Mouse (Mus musculus) hindbrain, embryonic 12.5 days (tissue): ENCODE data around the gene Hba-a2. TPM values are rescaled to one million over a fixed set of nuclear protein-coding genes. Genes with fewer than 3 reads are reported as not detected.
"Not testable (repeated sequence)": the region's sequence is repeated elsewhere in the genome, so short reads cannot be mapped to it uniquely, and the experiment has no call there.

Experiments
- ATAC-seq: fragments of 200-750 bp; cut with Nextera tagmentation; 2 replicates; pipeline ENCODE4 v1.8.0; 2017; ENCODE audit warnings: moderate TSS enrichment; ENCODE audit not compliant: low FRiP score
- H3K27ac ChIP-seq: fragments of 300-500 bp; sonication (generic); 2 replicates; pipeline ENCODE4 v1.5.1; 2016; ENCODE audit warnings: mild to moderate bottlenecking
- H3K27me3 ChIP-seq: fragments of 300-500 bp; sonication (generic); 2 replicates; pipeline ENCODE4 v1.6.1; 2016; ENCODE audit warnings: mild to moderate bottlenecking
- H3K36me3 ChIP-seq: fragments of 300-500 bp; sonication (generic); 2 replicates; pipeline ENCODE4 v1.6.1; 2016; ENCODE audit warnings: mild to moderate bottlenecking
- H3K4me1 ChIP-seq: fragments of 300-500 bp; sonication (generic); 2 replicates; pipeline ENCODE4 v1.6.1; 2016
- H3K4me2 ChIP-seq: fragments of 300-500 bp; sonication (generic); replicated peaks from 2 replicates; pipeline ENCODE4 v1.6.1; 2016; ENCODE audit warnings: mild to moderate bottlenecking
- H3K4me3 ChIP-seq: fragments of 300-500 bp; sonication (generic); 2 replicates; pipeline ENCODE4 v1.5.1; 2016; ENCODE audit warnings: mild to moderate bottlenecking
- H3K9ac ChIP-seq: fragments of 300-500 bp; sonication (generic); 2 replicates; pipeline ENCODE4 v1.6.1; 2016; ENCODE audit warnings: mild to moderate bottlenecking, moderate library complexity
- H3K9me3 ChIP-seq: fragments of 300-500 bp; sonication (generic); replicated peaks from 2 replicates; pipeline ENCODE4 v1.6.1; 2016; ENCODE audit warnings: mild to moderate bottlenecking
- WGBS: fragments of 180-500 bp; shearing (Covaris S2); methylation state at CpG from one replicate; pipeline ENCODE4 v1.1.7; 2016; 5-methylcytosine and 5-hydroxymethylcytosine counted together
- polyA plus RNA-seq: library from polyadenylated mRNA; unstranded; fragments of >200 nt; fragmentation: Nextera tagmentation; extraction: Ambion mirVana; gene quantifications from 2 replicates; pipeline ENCODE4 v1.2.1, GENCODE M21; 2016

Gene Hba-a2
- 6,460 and 7,804 TPM in 2 replicates for polyA plus RNA-seq

- not testable (repeated sequence) for ATAC-seq, H3K4me3 ChIP-seq, H3K27ac ChIP-seq, H3K9me3 ChIP-seq, H3K4me1 ChIP-seq, H3K36me3 ChIP-seq, H3K27me3 ChIP-seq, H3K4me2 ChIP-seq, H3K9ac ChIP-seq
- WGBS, result no CpG with 5 or more reads among the region's 4 CpGs
These were observed at the start of gene Hba-a2 for GRCm38 (mm10) chr11:32296203-32296602. Gene Hba-a2, plus strand, starts transcription at chr11:32296489.

GRCm38 (mm10) chr11:32247068-32247467 lies 49.2 kb upstream of the Hba-a2 start:
- no peak overlapping the region for H3K27ac ChIP-seq
- no peak overlapping the region for H3K9ac ChIP-seq
- H3K4me3 ChIP-seq, result no peak overlapping the region
- no peaks in the 10 kb centered on the region for H3K27me3 ChIP-seq
- H3K36me3 ChIP-seq, result peaks cover 67% of the 10 kb centered on the region
- no peak for ATAC-seq
- no peaks in the 10 kb centered on the region for H3K4me1 ChIP-seq
- H3K9me3 ChIP-seq, result no peaks in the 10 kb centered on the region
- no peak overlapping the region for H3K4me2 ChIP-seq

DNA sequence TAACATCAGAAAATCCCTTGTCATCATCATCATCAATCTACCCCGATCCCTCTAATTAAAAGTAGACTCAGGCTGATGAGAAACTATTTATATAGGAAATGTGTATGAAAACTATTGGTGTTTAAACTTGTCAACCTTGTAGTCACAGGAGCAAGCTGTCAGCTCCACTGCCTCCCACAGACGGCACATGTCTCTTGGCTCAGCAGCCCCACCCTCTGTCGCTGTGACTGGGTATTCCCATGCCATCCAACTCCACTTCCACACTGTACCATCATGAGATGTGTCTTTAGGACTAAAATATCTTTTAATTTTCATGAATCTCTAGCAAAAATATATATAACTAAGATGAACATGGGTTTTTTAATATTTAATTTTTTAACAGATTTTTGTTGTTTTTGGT lies 47.9 kb upstream of the Hba-a2 start:
- Histone ChIP-seq H3K4me3 (no peak overlapping the region), H3K9me3 (no peaks in the 10 kb centered on the region), H3K27ac (no peak overlapping the region), H3K4me2 (no peak overlapping the region), H3K4me1 (no peaks in the 10 kb centered on the region), H3K36me3 (peaks cover 71% of the 10 kb centered on the region), H3K9ac (no peak overlapping the region), H3K27me3 (no peaks in the 10 kb centered on the region)
- no peak for ATAC-seq
- 93% methylated on average over 3 of the region's 3 CpGs for WGBS

DNA sequence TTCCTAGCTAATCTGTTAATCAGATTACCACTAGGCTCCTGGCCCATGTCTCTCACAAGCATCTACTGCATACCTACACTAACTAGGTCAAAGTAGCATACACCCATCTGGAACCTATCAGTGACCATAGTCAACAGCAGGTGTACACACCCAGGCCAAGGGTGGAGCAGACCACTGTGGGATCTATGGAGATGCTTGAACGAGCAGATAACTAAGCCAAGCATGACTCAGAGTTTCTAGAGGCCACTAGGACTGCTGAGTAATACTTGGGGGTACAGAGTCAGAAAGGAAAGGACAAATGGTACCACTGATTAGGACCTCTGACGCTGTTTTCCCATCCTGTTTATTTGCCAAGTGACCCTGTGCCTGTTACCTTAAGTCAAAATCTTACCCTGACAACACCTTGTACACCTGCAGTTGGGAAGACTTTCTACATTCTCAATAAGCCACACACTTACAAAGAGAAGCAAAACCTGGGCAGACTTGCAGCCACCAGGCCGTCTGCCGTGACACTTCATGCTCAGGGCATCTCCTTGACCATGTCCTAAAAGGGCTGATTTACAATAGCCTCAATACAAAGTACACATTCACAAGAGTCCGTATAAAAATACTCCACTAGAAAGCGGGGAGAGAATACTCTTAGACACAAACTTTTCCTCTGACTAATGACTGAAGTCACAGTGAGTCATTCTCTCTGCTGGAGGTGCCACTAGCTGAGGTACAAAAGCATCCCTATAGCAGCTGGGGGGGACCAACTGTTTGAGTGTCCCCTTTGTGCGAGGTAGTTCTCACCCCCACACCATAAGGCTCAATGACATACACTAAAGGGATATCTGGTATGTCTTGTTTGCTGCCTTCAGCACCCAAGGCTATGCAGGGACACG lies 45.2 kb upstream of the Hba-a2 start:
- Histone ChIP-seq H3K36me3 (peaks cover 66% of the 10 kb centered on the region), H3K4me2 (no peak overlapping the region), H3K9me3 (no peaks in the 10 kb centered on the region), H3K4me3 (no peak overlapping the region), H3K27me3 (no peaks in the 10 kb centered on the region), H3K9ac (no peak overlapping the region), H3K4me1 (no peaks in the 10 kb centered on the region), H3K27ac (no peak overlapping the region)
- no peak for ATAC-seq
- WGBS, result 90% methylated on average over 8 of the region's 8 CpGs

- H3K9ac ChIP-seq, result no peak overlapping the region
- ATAC-seq, result no peak
- H3K27ac ChIP-seq, result no peak overlapping the region
- H3K36me3 ChIP-seq, result peaks cover 47% of the 10 kb centered on the region
- H3K9me3 ChIP-seq, result no peaks in the 10 kb centered on the region
- H3K4me2 ChIP-seq, result no peak overlapping the region
- H3K4me1 ChIP-seq, result no peaks in the 10 kb centered on the region
- H3K4me3 ChIP-seq, result no peak overlapping the region
- 97% methylated on average over 1 of the region's 1 CpGs for WGBS
- H3K27me3 ChIP-seq, result no peaks in the 10 kb centered on the region
These were observed 43.2 kb upstream of the Hba-a2 start for GRCm38 (mm10) chr11:32253121-32253520.

- no peak for ATAC-seq
- no peak overlapping the region for H3K27ac ChIP-seq
- H3K9me3 ChIP-seq, result no peaks in the 10 kb centered on the region
- no peaks in the 10 kb centered on the region for H3K27me3 ChIP-seq
- no peak overlapping the region for H3K4me2 ChIP-seq
- H3K9ac ChIP-seq, result no peak overlapping the region
- no peaks in the 10 kb centered on the region for H3K4me1 ChIP-seq
- 88% methylated on average over 1 of the region's 1 CpGs for WGBS
- no peak overlapping the region for H3K4me3 ChIP-seq
- peaks cover 31% of the 10 kb centered on the region for H3K36me3 ChIP-seq
These were observed 40.1 kb upstream of the Hba-a2 start for GRCm38 (mm10) chr11:32256146-32256545.

DNA sequence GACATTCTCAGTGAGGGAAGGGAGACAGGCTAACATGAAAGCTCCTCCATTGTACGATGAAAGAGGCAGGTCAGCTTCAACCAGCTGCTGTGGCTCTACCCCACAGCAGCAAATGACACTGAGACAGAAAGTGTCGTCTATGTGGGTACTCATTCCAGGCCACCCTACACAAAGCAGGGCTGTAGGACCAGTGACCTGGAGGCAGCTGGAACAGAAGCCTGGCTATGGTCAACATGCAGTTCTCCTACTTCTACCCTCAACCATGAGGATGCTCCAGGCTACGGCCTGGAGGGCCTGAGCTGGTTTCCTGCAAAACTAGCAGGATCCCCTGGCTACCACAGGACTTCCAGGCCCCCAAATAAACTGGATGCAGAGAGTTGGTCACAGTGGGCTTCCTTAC lies 39.7 kb upstream of the Hba-a2 start:
- Histone ChIP-seq H3K4me1 (no peaks in the 10 kb centered on the region), H3K27me3 (no peaks in the 10 kb centered on the region), H3K36me3 (peaks cover 27% of the 10 kb centered on the region), H3K4me2 (no peak overlapping the region), H3K9ac (no peak overlapping the region), H3K27ac (no peak overlapping the region), H3K4me3 (no peak overlapping the region), H3K9me3 (no peaks in the 10 kb centered on the region)
- ATAC-seq, result no peak
- WGBS, result 87% methylated on average over 3 of the region's 3 CpGs

DNA sequence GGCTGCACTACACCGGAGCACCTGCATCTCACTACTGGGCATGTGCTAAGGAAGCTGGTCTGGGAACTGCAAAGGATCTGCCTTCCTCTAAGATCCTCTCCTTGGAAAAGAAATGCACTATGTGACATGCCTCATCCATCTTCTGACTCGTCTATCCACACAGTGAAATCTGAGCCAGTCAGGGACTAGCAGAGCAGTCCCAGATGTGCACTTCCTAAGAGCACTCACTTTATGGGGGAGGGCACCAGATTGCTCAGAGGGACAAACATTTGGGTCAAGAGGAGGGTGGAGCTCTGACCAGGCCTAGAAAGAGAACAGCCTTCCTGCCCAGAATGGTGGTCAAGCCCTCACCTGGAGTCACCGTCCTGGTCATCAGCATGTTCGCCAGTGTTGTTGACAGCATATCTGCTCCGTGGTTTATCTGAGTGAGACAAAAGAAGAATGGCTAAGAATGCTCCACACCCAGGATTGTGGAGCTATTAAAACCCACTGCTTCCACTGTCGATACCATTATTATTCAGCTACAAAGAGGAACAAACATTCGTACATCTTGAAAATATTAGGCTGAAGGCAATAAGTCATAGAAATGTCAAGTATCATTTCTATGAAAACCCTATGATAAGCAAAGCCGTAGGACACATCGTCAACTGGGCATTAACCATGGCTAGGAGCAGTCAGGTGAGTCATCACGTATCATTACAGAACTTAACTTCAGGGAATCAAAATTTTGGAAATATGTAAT lies 33.4 kb upstream of the Hba-a2 start:
- Histone ChIP-seq H3K4me1 (peaks cover 10% of the 10 kb centered on the region), H3K27me3 (no peaks in the 10 kb centered on the region), H3K4me3 (no peak overlapping the region), H3K4me2 (no peak overlapping the region), H3K36me3 (peaks cover 14% of the 10 kb centered on the region; the same call in 1 of the 2 replicates), H3K9ac (no peak overlapping the region), H3K27ac (peak overlapping the region; percentile 14; the same call in 1 of the 2 replicates), H3K9me3 (no peaks in the 10 kb centered on the region)
- 80% methylated on average over 10 of the region's 10 CpGs for WGBS
- no peak for ATAC-seq

DNA sequence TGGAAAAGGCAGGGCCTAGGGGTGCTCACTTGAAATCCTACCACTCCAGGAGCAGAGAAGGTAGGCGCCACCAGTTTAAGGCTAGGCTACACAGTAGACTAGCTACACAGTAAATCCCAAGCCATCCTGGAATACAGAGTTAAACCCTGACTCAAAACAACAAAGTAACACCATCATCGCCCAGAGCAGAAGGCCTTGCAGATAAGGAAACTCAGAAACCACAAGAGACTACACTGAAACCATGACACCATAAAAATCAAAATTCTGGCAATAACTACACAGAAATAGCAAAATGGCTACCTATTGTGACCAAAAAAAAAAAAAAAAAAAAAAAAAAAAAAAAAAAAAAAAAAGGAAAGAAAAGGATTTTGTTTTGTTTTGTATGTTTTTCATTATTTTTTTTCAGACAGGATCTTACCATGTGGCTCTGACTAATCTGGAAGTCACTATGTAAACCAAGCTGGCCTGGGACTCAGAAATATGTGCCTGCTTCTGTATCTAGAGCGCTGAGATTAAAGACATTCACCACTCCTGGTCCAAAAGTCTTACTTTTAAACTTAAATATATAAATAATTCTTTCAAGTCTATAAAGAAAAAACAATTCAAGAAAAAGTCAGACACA lies 31.1 kb upstream of the Hba-a2 start:
- no peak overlapping the region for H3K4me3 ChIP-seq
- no peak overlapping the region for H3K4me2 ChIP-seq
- no peak overlapping the region for H3K9ac ChIP-seq
- no peak for ATAC-seq
- peaks cover 11% of the 10 kb centered on the region; the same call in 1 of the 2 replicates for H3K36me3 ChIP-seq
- H3K9me3 ChIP-seq, result no peaks in the 10 kb centered on the region
- peaks cover 15% of the 10 kb centered on the region for H3K4me1 ChIP-seq
- no peaks in the 10 kb centered on the region for H3K27me3 ChIP-seq
- 93% methylated on average over 3 of the region's 3 CpGs for WGBS
- H3K27ac ChIP-seq, result no peak overlapping the region

DNA sequence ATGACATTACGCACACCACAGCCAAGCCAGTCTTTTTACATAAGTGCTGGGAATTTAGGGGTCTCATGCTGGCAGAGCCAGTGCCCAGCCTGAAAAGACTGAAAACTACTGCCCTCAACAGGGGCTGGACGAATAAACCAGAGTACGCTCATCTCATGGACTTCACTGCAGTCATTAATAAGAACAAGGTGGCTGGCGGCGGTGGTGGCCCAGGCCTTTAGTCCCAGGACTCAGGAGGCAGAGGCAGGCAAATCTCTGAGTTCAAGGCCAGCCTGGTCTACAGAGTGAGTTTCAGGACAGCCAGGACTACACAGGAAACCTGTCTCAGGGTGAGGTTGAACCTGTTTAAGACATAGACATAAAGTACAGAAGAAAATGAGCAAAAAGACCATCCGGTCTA lies 30.1 kb upstream of the Hba-a2 start:
- 0 out of 2 replicates have a peak, but pooled peaks cover 4% of the 10 kb centered on the region for H3K36me3 ChIP-seq
- peaks cover 15% of the 10 kb centered on the region for H3K4me1 ChIP-seq
- no peak overlapping the region for H3K27ac ChIP-seq
- H3K4me2 ChIP-seq, result no peak overlapping the region
- ATAC-seq, result no peak
- no peaks in the 10 kb centered on the region for H3K27me3 ChIP-seq
- no peak overlapping the region for H3K9ac ChIP-seq
- 94% methylated on average over 6 of the region's 6 CpGs for WGBS
- no peak overlapping the region for H3K4me3 ChIP-seq
- no peaks in the 10 kb centered on the region for H3K9me3 ChIP-seq

- peaks cover 15% of the 10 kb centered on the region for H3K4me1 ChIP-seq
- H3K36me3 ChIP-seq, result 0 out of 2 replicates have a peak, but pooled peaks cover 4% of the 10 kb centered on the region
- 31% methylated on average over 6 of the region's 6 CpGs for WGBS
- peak; percentile 5; the same call in 1 of the 2 replicates for ATAC-seq
- peak overlapping the region; percentile 69 for H3K4me3 ChIP-seq
- no peaks in the 10 kb centered on the region for H3K9me3 ChIP-seq
- peak overlapping the region; percentile 56 for H3K4me2 ChIP-seq
- H3K27ac ChIP-seq, result peak overlapping the region; percentile 97
- H3K9ac ChIP-seq, result peak overlapping the region; percentile 87
- H3K27me3 ChIP-seq, result no peaks in the 10 kb centered on the region
These were observed 29.5 kb upstream of the Hba-a2 start for GRCm38 (mm10) chr11:32266776-32267175.
